Mouse (Mus musculus): ENCODE results near the gene Ppp2r2d. TPM values are rescaled to one million over a fixed set of nuclear protein-coding genes. Genes with fewer than 3 reads are reported as not detected.

The Ppp2r2d gene
- polyA plus RNA-seq, 1 experiment from 2014 or later: 12.2 TPM

DNA sequence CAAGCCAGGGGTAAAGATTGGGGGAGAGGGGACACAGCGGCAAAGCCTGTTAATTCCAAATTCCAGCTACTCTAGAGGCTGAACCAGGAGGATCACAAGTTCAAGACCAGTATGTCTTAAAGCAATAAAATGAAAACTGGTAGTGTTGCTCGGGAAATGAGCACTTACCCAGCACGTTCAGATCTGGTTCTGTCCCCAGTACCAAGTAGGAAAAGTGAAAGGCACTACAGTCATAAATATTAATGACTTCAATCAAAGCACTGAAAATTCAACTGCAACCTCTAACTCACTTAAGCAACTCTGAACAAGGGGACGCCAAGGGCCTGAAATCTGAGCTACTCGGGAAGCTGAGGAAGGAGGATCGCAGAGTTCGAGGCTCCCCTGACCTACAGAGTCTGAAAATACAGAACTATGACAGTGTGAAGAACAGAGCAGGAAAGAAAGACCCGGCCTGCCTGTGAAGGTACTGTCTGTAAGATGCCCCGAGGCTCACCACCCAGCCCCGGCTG is 62.9 kb downstream of the Ppp2r2d start:
- Histone ChIP-seq H3K27me3 (ENCODE audit: control insufficient read depth, insufficient read depth, low read length) (no peaks in the 10 kb centered on the region), H3K4me2 (ENCODE audit: low read depth, low read length) (peak overlapping the region; percentile 76), H3K9ac (ENCODE audit: low read length) (peak overlapping the region; percentile 75), H3K4me3 (replicated peaks; ENCODE audit: low read length) (peak overlapping the region; percentile 63), H3K27ac (ENCODE audit: low read length) (peak overlapping the region; percentile 47), H3K4me1 (ENCODE audit: control insufficient read depth, insufficient read depth, low read length) (peaks cover 31% of the 10 kb centered on the region), H3K36me3 (ENCODE audit: control insufficient read depth, insufficient read depth, low read length) (no peaks in the 10 kb centered on the region), H3K9me3 (replicated peaks; ENCODE audit: control insufficient read depth, low read length) (no peaks in the 10 kb centered on the region)
- 9% methylated on average over 10 of the region's 10 CpGs for WGBS
- no peak for ATAC-seq (ENCODE audit: insufficient read depth, low FRiP score)

DNA sequence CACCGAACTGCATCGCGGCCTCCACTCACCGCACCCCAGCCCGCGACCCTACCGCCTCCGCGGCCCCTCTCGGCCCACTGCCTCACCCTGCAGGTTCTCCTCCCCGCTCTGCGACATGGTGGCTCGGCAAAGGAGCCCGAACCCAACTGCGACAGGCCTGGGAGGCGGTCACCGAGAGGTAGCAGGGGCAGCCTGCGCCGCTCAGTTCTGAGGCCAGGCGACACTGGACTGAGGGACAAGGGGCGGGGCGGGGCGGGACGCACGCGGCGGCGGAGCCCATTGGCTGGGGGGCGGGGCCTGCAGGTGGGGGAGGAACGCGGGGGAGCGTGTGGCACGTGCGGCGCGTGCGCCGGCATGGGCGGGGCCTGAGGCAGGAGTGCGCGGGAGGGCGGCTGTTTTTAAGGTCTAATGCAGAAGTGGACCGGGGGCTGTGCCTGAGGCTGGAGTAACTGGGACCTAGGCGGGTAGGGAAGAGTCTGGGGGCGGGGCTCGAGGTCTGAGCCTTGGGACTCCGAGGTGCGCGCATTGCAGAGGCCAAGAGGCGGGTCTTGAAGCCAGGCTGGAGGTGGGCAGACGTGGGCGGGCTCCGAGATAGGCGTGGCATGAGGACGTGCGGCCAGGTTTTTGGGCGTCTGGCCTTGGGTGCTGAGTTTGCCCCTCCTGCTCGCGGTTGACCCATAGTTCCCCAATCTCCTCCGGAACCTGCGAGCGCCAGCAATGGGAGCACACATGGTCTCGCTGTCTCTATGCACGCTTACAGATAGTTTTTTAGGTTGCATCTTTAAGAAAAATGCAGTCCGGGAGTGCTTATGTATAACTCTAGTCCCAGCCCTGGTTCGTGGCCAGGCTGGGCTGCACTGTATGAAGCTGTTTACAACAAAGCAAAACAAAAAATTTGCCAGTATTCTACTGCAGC is 63.7 kb downstream of the Ppp2r2d start, which contains the start of gene Bnip3:
Bnip3 (minus strand) TSS at position 243 of the 916 bp plus-strand sequence.
- Histone ChIP-seq H3K27ac (ENCODE audit: low read length) (peak within 1 kb of the TSS; percentile 71), H3K4me2 (ENCODE audit: low read depth, low read length) (peak within 1 kb of the TSS; percentile 76), H3K4me1 (ENCODE audit: control insufficient read depth, insufficient read depth, low read length) (peaks cover 26% of the 10 kb centered on the region), H3K9me3 (replicated peaks; ENCODE audit: control insufficient read depth, low read length) (no peaks in the 10 kb centered on the region), H3K36me3 (ENCODE audit: control insufficient read depth, insufficient read depth, low read length) (no peaks in the 10 kb centered on the region), H3K4me3 (replicated peaks; ENCODE audit: low read length) (peak within 1 kb of the TSS; percentile 63), H3K27me3 (ENCODE audit: control insufficient read depth, insufficient read depth, low read length) (no peaks in the 10 kb centered on the region), H3K9ac (ENCODE audit: low read length) (peak within 1 kb of the TSS; percentile 75)
- 1% methylated on average over 55 of the region's 66 CpGs for WGBS
- peak; percentile 94 for ATAC-seq (ENCODE audit: insufficient read depth, low FRiP score)

DNA sequence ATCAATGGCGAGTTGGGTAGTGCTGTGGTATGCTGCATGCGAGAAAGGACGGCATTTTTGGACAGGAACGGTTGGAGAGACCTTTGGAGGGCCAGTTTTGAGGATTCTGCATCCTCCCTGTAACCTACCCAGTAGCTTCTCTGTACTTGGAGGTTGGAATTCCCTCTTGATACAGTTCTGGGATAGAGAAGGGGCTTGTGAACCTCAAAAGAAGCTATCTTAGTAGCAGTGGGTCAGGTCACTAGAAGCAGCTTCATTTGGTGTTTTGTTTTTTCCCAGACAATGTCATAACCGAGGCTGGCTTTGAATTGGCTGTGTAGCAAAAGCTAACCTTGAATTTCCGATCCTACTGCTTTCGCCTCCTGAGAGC is 64.3 kb downstream of the Ppp2r2d start:
- Histone ChIP-seq H3K4me2 (ENCODE audit: low read depth, low read length) (peak overlapping the region; percentile 76), H3K4me1 (ENCODE audit: control insufficient read depth, insufficient read depth, low read length) (peaks cover 26% of the 10 kb centered on the region), H3K27ac (ENCODE audit: low read length) (peak overlapping the region; percentile 71), H3K27me3 (ENCODE audit: control insufficient read depth, insufficient read depth, low read length) (no peaks in the 10 kb centered on the region), H3K9ac (ENCODE audit: low read length) (peak overlapping the region; percentile 65), H3K4me3 (replicated peaks; ENCODE audit: low read length) (peak overlapping the region; percentile 63), H3K36me3 (ENCODE audit: control insufficient read depth, insufficient read depth, low read length) (no peaks in the 10 kb centered on the region), H3K9me3 (replicated peaks; ENCODE audit: control insufficient read depth, low read length) (no peaks in the 10 kb centered on the region)
- no peak for ATAC-seq (ENCODE audit: insufficient read depth, low FRiP score)
- WGBS: 20% methylated on average over 7 of the region's 7 CpGs

DNA sequence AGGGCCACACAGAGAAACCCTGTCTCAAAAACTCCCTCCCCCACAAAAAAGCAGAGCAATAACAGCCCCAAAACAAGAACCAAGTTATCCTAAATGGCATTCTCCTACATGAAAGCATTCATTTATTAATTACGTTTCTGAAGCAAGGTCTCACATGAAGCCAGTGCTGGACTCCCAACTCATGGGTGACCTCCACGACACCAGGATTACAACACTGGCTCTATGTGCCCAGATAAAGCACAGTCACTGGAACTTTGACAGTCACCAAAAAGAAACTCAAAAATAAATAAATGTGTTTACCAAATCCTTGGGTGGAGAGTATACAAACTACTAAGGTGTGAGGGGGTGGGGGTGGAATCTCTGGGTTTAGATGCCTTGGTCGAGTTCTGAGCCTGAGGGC is 67.7 kb downstream of the Ppp2r2d start:
- no peak for ATAC-seq (ENCODE audit: insufficient read depth, low FRiP score)

DNA sequence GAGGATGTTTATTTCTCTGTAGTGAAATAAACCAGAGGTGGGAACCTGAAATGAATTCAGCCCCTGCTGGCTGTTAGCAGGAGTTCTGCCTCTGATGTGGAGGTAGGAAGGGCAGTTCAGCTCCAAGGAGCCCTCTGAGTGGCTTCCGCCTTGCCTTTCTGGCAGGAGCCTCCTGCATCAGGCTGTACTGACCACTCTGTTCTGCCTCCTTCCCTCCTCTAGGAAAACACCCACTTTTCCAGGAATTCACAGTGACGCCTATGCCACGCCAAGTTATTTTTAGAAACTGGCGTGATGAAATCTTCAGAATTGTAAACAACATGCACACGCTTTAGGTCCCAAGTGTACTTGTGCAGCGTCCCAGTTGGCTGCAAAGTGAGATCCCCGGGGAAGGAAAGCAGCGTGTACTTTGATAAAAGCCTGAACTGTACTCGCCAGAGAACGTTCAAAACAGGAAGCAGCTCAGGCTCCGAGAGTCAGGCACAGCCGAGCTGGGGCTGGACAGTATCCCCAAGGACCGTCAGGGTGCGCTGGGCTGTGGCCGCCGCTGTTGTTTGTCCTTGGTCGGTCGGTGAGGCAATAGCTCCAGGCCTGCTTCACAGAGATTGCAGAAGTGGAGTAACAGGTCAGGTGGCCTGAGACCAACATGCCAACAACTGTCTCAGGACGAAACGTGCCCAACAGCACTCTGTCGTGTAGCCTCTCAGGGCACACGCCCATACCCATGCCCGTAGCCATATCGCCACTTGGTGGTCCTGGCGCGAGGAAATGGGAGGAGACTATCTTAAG is 73.5 kb downstream of the Ppp2r2d start:
- Histone ChIP-seq H3K27ac (ENCODE audit: low read length) (peak overlapping the region; percentile 92), H3K27me3 (ENCODE audit: control insufficient read depth, insufficient read depth, low read length) (no peaks in the 10 kb centered on the region), H3K4me2 (ENCODE audit: low read depth, low read length) (peak overlapping the region; percentile 76), H3K36me3 (ENCODE audit: control insufficient read depth, insufficient read depth, low read length) (no peaks in the 10 kb centered on the region), H3K4me3 (replicated peaks; ENCODE audit: low read length) (peak overlapping the region; percentile 46), H3K9ac (ENCODE audit: low read length) (peak overlapping the region; percentile 66), H3K9me3 (replicated peaks; ENCODE audit: control insufficient read depth, low read length) (no peaks in the 10 kb centered on the region), H3K4me1 (ENCODE audit: control insufficient read depth, insufficient read depth, low read length) (peaks cover 10% of the 10 kb centered on the region; the same call in 1 of the 2 replicates)
- ATAC-seq (ENCODE audit: insufficient read depth, low FRiP score): peak; percentile 91
- 1% methylated on average over 26 of the region's 26 CpGs for WGBS

More for the DNA sequence above, 67.7 kb downstream of the Ppp2r2d start:
- Histone ChIP-seq H3K36me3 (ENCODE audit: control insufficient read depth, insufficient read depth, low read length) (no peaks in the 10 kb centered on the region), H3K27me3 (ENCODE audit: control insufficient read depth, insufficient read depth, low read length) (no peaks in the 10 kb centered on the region), H3K4me1 (ENCODE audit: control insufficient read depth, insufficient read depth, low read length) (peaks cover 9% of the 10 kb centered on the region), H3K4me3 (replicated peaks; ENCODE audit: low read length) (no peak overlapping the region), H3K9ac (ENCODE audit: low read length) (no peak overlapping the region), H3K27ac (ENCODE audit: low read length) (no peak overlapping the region), H3K4me2 (ENCODE audit: low read depth, low read length) (no peak overlapping the region), H3K9me3 (replicated peaks; ENCODE audit: control insufficient read depth, low read length) (no peaks in the 10 kb centered on the region)
- WGBS: 69% methylated on average over 3 of the region's 3 CpGs

DNA sequence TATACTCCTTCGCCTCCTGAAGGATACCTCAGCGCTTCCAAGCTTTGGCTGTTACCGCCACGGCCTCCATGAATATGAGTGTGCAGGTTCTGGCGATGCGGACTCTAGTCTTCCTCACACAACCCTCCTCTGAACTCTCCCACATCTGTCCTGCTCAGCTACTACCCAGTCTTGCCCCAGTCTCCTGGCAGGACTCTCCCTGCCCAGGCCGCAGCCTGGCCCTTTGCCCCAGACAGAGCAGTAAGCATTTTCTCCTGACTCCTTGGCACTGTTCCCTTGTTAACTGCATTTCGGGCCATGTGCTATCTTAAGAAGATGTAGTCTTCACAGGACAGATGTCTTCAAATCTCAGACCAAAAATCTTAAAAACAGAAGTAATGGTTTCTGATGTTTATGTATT is 75.7 kb downstream of the Ppp2r2d start:
- Histone ChIP-seq H3K9me3 (replicated peaks; ENCODE audit: control insufficient read depth, low read length) (no peaks in the 10 kb centered on the region), H3K4me1 (ENCODE audit: control insufficient read depth, insufficient read depth, low read length) (peaks cover 10% of the 10 kb centered on the region; the same call in 1 of the 2 replicates), H3K9ac (ENCODE audit: low read length) (no peak overlapping the region), H3K36me3 (ENCODE audit: control insufficient read depth, insufficient read depth, low read length) (no peaks in the 10 kb centered on the region), H3K27ac (ENCODE audit: low read length) (no peak overlapping the region), H3K4me3 (replicated peaks; ENCODE audit: low read length) (no peak overlapping the region), H3K27me3 (ENCODE audit: control insufficient read depth, insufficient read depth, low read length) (no peaks in the 10 kb centered on the region), H3K4me2 (ENCODE audit: low read depth, low read length) (no peak overlapping the region)
- no peak for ATAC-seq (ENCODE audit: insufficient read depth, low FRiP score)
- 96% methylated on average over 8 of the region's 8 CpGs for WGBS

DNA sequence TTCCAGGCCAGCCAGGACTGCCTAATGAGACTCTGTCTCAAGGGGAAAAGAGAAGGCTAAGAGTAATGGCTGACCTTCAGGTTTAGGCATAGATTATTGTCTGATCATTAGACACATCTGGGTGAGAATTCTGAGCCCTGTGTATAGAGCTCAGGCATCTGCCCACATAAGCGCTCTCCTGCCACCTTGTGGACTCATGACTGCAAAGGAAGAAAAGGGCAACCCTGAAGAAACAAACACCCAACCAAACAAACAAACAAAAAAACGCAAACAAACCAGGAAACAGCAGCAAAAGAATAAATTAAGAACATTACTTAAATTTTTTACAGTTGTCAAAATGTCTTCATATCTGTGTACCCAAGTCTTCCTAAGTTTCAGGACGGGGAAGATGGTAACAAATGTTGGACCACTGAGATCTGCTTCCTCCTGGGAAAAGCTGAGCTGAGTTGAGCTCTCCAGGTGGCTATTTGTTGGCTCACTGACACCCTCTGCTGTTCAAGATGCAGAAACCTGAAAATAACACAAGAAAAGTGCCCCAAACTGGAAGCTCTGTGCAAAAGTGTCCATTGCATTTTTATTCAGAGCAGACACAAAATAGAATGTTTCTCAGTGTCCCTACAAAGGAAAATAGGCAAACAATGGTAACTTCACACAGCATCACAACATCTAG is 78.0 kb downstream of the Ppp2r2d start:
- H3K36me3 ChIP-seq (ENCODE audit: control insufficient read depth, insufficient read depth, low read length): no peaks in the 10 kb centered on the region
- H3K27ac ChIP-seq (ENCODE audit: low read length): no peak overlapping the region
- no peaks in the 10 kb centered on the region for H3K9me3 ChIP-seq (replicated peaks; ENCODE audit: control insufficient read depth, low read length)
- 11% methylated on average over 3 of the region's 3 CpGs for WGBS
- H3K4me1 ChIP-seq (ENCODE audit: control insufficient read depth, insufficient read depth, low read length): peaks cover 8% of the 10 kb centered on the region; the same call in 1 of the 2 replicates
- H3K4me2 ChIP-seq (ENCODE audit: low read depth, low read length): no peak overlapping the region
- H3K9ac ChIP-seq (ENCODE audit: low read length): no peak overlapping the region
- H3K4me3 ChIP-seq (replicated peaks; ENCODE audit: low read length): no peak overlapping the region
- no peaks in the 10 kb centered on the region for H3K27me3 ChIP-seq (ENCODE audit: control insufficient read depth, insufficient read depth, low read length)
- no peak for ATAC-seq (ENCODE audit: insufficient read depth, low FRiP score)

DNA sequence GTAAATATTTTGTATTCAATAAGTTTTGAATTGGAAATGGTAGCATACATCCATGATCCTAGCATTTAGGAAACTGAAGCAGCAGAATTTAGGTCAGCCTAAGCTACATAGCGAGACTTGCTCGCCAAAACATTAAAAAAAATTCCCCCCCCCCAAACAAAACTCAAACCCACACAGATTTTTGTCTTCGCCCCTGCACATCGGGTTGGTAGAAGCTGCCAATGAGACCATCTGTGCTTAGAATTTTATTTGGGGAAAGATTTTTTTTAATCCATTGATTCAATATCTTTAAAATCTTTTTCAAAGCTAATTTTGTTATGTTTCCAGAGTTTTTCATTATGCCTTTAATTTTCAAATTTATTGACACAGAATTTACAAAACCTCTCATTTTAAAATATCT is 82.6 kb downstream of the Ppp2r2d start:
- 92% methylated on average over 4 of the region's 4 CpGs for WGBS
- no peak for ATAC-seq (ENCODE audit: insufficient read depth, low FRiP score)
- H3K9ac ChIP-seq (ENCODE audit: low read length): no peak overlapping the region

More for the DNA sequence above, 82.6 kb downstream of the Ppp2r2d start:
- Histone ChIP-seq H3K27ac (ENCODE audit: low read length) (no peak overlapping the region), H3K36me3 (ENCODE audit: control insufficient read depth, insufficient read depth, low read length) (no peaks in the 10 kb centered on the region), H3K9me3 (replicated peaks; ENCODE audit: control insufficient read depth, low read length) (no peaks in the 10 kb centered on the region), H3K4me2 (ENCODE audit: low read depth, low read length) (no peak overlapping the region), H3K27me3 (ENCODE audit: control insufficient read depth, insufficient read depth, low read length) (no peaks in the 10 kb centered on the region; the same call in 1 of the 2 replicates), H3K4me3 (replicated peaks; ENCODE audit: low read length) (no peak overlapping the region), H3K4me1 (ENCODE audit: control insufficient read depth, insufficient read depth, low read length) (no peaks in the 10 kb centered on the region)

All from stomach, embryonic 16.5 days (tissue).